Mouse (Mus musculus): ENCODE measurements around the gene Olfr1418. TPM values are rescaled to one million over a fixed set of nuclear protein-coding genes. Genes with fewer than 3 reads are reported as not detected.

Olfr1418 gene
- polyA plus RNA-seq, 1 experiment from 2014 or later, result not detected

- no peak for ATAC-seq (replicated peaks; ENCODE audit: insufficient number of reproducible peaks, low FRiP score, low TSS enrichment, low read depth)
- H3K4me2 ChIP-seq (ENCODE audit: low read depth, low read length), result no peak overlapping the region
- H3K27me3 ChIP-seq (ENCODE audit: control insufficient read depth, insufficient read depth, low read length), result no peaks in the 10 kb centered on the region
- H3K9me3 ChIP-seq (replicated peaks; ENCODE audit: control insufficient read depth, low read length), result no peaks in the 10 kb centered on the region
- H3K36me3 ChIP-seq (replicated peaks; ENCODE audit: control insufficient read depth, insufficient read depth, low read depth, low read length), result no peaks in the 10 kb centered on the region
- DNase-seq (ENCODE audit: low spot score), result no peak
- H3K4me3 ChIP-seq (ENCODE audit: low read depth, low read length), result no peak overlapping the region
- no peak overlapping the region for H3K27ac ChIP-seq (replicated peaks; ENCODE audit: low read depth, low read length)
- 83% methylated on average over 2 of the region's 2 CpGs for WGBS
- no peak overlapping the region for H3K9ac ChIP-seq (replicated peaks; ENCODE audit: low read length)
- no peaks in the 10 kb centered on the region for H3K4me1 ChIP-seq (ENCODE audit: control insufficient read depth, insufficient read depth, low read length)
Observed at GRCm38 (mm10) chr19:11808452-11808851, 52.4 kb downstream of the Olfr1418 start.

DNA sequence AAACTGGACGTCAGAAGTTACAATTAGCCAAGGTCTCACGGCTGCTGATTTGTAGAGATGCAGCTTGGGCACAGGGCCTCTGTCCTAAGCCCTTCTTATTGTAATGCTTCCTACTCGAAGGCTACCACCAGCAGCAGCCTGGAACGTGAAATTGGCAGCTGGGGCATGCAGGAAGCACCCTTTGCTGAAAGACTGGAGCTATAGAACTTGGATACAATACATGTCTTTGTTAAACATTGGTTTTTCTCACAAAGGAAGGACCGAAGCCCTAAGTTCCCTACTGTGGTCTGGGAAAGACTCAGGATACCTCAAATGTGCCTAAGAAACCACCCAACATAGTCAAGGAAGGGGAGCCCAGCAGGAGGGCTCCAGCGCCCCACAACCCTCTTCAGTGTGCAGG lies 53.0 kb downstream of the Olfr1418 start:
- H3K9me3 ChIP-seq (replicated peaks; ENCODE audit: control insufficient read depth, low read length), result no peaks in the 10 kb centered on the region
- no peak for ATAC-seq (replicated peaks; ENCODE audit: insufficient number of reproducible peaks, low FRiP score, low TSS enrichment, low read depth)
- DNase-seq (ENCODE audit: low spot score), result no peak
- no peak overlapping the region for H3K27ac ChIP-seq (replicated peaks; ENCODE audit: low read depth, low read length)
- H3K4me1 ChIP-seq (ENCODE audit: control insufficient read depth, insufficient read depth, low read length), result no peaks in the 10 kb centered on the region
- H3K4me3 ChIP-seq (ENCODE audit: low read depth, low read length), result no peak overlapping the region
- H3K36me3 ChIP-seq (replicated peaks; ENCODE audit: control insufficient read depth, insufficient read depth, low read depth, low read length), result no peaks in the 10 kb centered on the region
- no peaks in the 10 kb centered on the region for H3K27me3 ChIP-seq (ENCODE audit: control insufficient read depth, insufficient read depth, low read length)
- 39% methylated on average over 6 of the region's 6 CpGs for WGBS
- H3K9ac ChIP-seq (replicated peaks; ENCODE audit: low read length), result no peak overlapping the region
- no peak overlapping the region for H3K4me2 ChIP-seq (ENCODE audit: low read depth, low read length)

GRCm38 (mm10) chr19:11807251-11807650 lies 53.6 kb downstream of the Olfr1418 start:
- no peak for ATAC-seq (replicated peaks; ENCODE audit: insufficient number of reproducible peaks, low FRiP score, low TSS enrichment, low read depth)
- H3K36me3 ChIP-seq (replicated peaks; ENCODE audit: control insufficient read depth, insufficient read depth, low read depth, low read length), result no peaks in the 10 kb centered on the region
- H3K4me2 ChIP-seq (ENCODE audit: low read depth, low read length), result no peak overlapping the region
- WGBS, result 63% methylated on average over 2 of the region's 2 CpGs
- H3K27ac ChIP-seq (replicated peaks; ENCODE audit: low read depth, low read length), result no peak overlapping the region
- H3K27me3 ChIP-seq (ENCODE audit: control insufficient read depth, insufficient read depth, low read length), result no peaks in the 10 kb centered on the region
- no peak overlapping the region for H3K9ac ChIP-seq (replicated peaks; ENCODE audit: low read length)
- DNase-seq (ENCODE audit: low spot score), result no peak
- no peak overlapping the region for H3K4me3 ChIP-seq (ENCODE audit: low read depth, low read length)
- no peaks in the 10 kb centered on the region for H3K4me1 ChIP-seq (ENCODE audit: control insufficient read depth, insufficient read depth, low read length)
- no peaks in the 10 kb centered on the region for H3K9me3 ChIP-seq (replicated peaks; ENCODE audit: control insufficient read depth, low read length)

- H3K4me2 ChIP-seq (ENCODE audit: low read depth, low read length), result no peak overlapping the region
- H3K27ac ChIP-seq (replicated peaks; ENCODE audit: low read depth, low read length), result no peak overlapping the region
- no peaks in the 10 kb centered on the region for H3K9me3 ChIP-seq (replicated peaks; ENCODE audit: control insufficient read depth, low read length)
- H3K4me3 ChIP-seq (ENCODE audit: low read depth, low read length), result no peak overlapping the region
- DNase-seq (ENCODE audit: low spot score) (no peak), ATAC-seq (replicated peaks; ENCODE audit: insufficient number of reproducible peaks, low FRiP score, low TSS enrichment, low read depth) (no peak)
- 68% methylated on average over 1 of the region's 1 CpGs for WGBS
- H3K4me1 ChIP-seq (ENCODE audit: control insufficient read depth, insufficient read depth, low read length), result no peaks in the 10 kb centered on the region
- H3K27me3 ChIP-seq (ENCODE audit: control insufficient read depth, insufficient read depth, low read length), result no peaks in the 10 kb centered on the region
- no peak overlapping the region for H3K9ac ChIP-seq (replicated peaks; ENCODE audit: low read length)
- H3K36me3 ChIP-seq (replicated peaks; ENCODE audit: control insufficient read depth, insufficient read depth, low read depth, low read length), result no peaks in the 10 kb centered on the region
Observed at GRCm38 (mm10) chr19:11804423-11804822, 56.4 kb downstream of the Olfr1418 start.

Other genes with a start within 250 kb of the Olfr1418 start
- 0.17 and 0.22 TPM in 2 replicates for gene Ms4a2, start 237.3 kb downstream of the Olfr1418 start, polyA plus RNA-seq (2014; fragmentation: Nextera tagmentation; extraction: Ambion mirVana)
- 0.36 and 0.52 TPM in 2 replicates for gene Ms4a3, start 220.2 kb downstream of the Olfr1418 start, polyA plus RNA-seq (2014; fragmentation: Nextera tagmentation; extraction: Ambion mirVana)
- not detected in 2 replicates for gene Oosp2, start 200.5 kb downstream of the Olfr1418 start, polyA plus RNA-seq (2014; fragmentation: Nextera tagmentation; extraction: Ambion mirVana)
- not detected in 2 replicates for gene Oosp1, start 169.9 kb downstream of the Olfr1418 start, polyA plus RNA-seq (2014; fragmentation: Nextera tagmentation; extraction: Ambion mirVana)
- not detected in 2 replicates for gene Oosp3, start 164.0 kb downstream of the Olfr1418 start, polyA plus RNA-seq (2014; fragmentation: Nextera tagmentation; extraction: Ambion mirVana)
- gene Gif, start 113.5 kb downstream of the Olfr1418 start, polyA plus RNA-seq (2014; fragmentation: Nextera tagmentation; extraction: Ambion mirVana), result not detected in 2 replicates
- 53.7 and 60.8 TPM in 2 replicates for gene Mrpl16, start 90.7 kb downstream of the Olfr1418 start, polyA plus RNA-seq (2014; fragmentation: Nextera tagmentation; extraction: Ambion mirVana)
- gene Stx3, start 41.7 kb downstream of the Olfr1418 start, polyA plus RNA-seq (2014; fragmentation: Nextera tagmentation; extraction: Ambion mirVana), result 10.8 and 13.0 TPM in 2 replicates
- not detected in 2 replicates for gene Olfr1417, start 21.8 kb downstream of the Olfr1418 start, polyA plus RNA-seq (2014; fragmentation: Nextera tagmentation; extraction: Ambion mirVana)
- gene Olfr1419, start 14.0 kb upstream of the Olfr1418 start, polyA plus RNA-seq (2014; fragmentation: Nextera tagmentation; extraction: Ambion mirVana), result not detected in 2 replicates
- 0.07 TPM in 1 of 2 replicates, not detected in the other for gene Olfr1420, start 25.5 kb upstream of the Olfr1418 start, polyA plus RNA-seq (2014; fragmentation: Nextera tagmentation; extraction: Ambion mirVana)
- 25.9 and 27.9 TPM in 2 replicates for gene Patl1, start 51.3 kb upstream of the Olfr1418 start, polyA plus RNA-seq (2014; fragmentation: Nextera tagmentation; extraction: Ambion mirVana)
- 6.4 and 7.2 TPM in 2 replicates for gene Osbp, start 104.9 kb upstream of the Olfr1418 start, polyA plus RNA-seq (2014; fragmentation: Nextera tagmentation; extraction: Ambion mirVana)
- gene Olfr1423, start 180.3 kb upstream of the Olfr1418 start, polyA plus RNA-seq (2014; fragmentation: Nextera tagmentation; extraction: Ambion mirVana), result not detected in 2 replicates
- not detected in 2 replicates for gene Olfr1424, start 201.6 kb upstream of the Olfr1418 start, polyA plus RNA-seq (2014; fragmentation: Nextera tagmentation; extraction: Ambion mirVana)
- gene Olfr1425, start 216.7 kb upstream of the Olfr1418 start, polyA plus RNA-seq (2014; fragmentation: Nextera tagmentation; extraction: Ambion mirVana), result not detected in 2 replicates
- not detected in 2 replicates for gene Olfr1426, start 230.9 kb upstream of the Olfr1418 start, polyA plus RNA-seq (2014; fragmentation: Nextera tagmentation; extraction: Ambion mirVana)
- not detected in 2 replicates for gene Olfr1427, start 242.3 kb upstream of the Olfr1418 start, polyA plus RNA-seq (2014; fragmentation: Nextera tagmentation; extraction: Ambion mirVana)